Mouse (Mus musculus): ENCODE results near the gene Acot7.

Acot7 gene

DNA sequence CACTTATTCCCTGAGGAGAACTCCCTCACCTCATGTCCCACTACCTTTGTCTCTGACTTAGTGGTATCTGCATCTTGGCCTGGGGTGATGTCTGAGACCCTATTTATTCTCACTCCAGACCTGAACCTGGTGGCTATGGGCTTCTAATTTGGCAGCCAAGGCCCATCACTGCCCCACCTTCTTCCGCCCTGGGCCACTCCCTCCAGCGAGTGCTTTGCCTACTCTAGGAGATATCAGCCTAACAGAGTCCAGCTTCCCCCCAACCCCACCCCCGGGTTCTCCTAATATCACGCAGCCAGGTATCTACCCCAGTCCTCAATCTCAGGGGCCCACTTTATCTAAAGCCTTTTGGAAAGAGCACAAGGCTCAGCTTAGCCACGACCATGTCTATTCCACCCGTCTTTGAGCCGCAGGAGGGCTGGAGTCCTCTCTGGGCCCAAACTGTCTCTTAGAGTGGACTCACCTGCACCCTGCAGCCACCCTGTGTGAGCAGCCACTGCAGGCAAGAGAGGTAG, 26.4 kb upstream of the Acot7 start:
- DNase-seq (ENCODE audit: extremely low spot score) = no peak

DNA sequence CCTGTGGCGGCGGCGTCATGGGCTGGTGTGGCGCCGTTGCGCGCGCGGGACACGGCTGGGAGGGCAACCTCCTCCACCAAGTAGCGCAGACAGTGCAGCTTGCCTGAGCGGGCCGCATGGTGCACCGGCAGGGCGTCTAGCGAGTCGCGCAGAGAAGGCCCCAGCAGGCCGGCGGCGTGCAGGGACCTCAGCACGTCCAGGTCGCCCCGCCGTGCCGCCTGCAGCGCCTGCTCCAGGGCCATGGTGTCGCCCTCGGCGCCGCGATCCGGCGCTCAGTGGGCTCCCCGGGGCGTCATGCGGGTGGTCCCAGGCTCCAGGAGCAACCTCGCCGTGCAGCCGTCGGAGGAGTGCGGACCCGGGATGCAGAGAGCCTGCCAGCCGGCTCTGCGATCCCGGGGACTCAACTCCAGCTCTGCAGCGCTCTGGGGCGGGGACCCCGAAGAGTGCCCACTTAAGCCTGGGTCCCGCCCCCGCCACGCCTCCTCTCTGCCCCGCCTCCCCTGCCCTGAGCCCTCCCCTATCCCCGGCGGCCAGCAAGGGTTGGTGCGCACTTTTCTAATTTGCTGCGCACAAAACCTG, 25.9 kb upstream of the Acot7 start, which contains the start of gene Espn:
TSS of gene Espn (minus strand) at position 406 of the 579 bp plus-strand sequence.
- peak; percentile 82 for DNase-seq (ENCODE audit: extremely low spot score)

DNA sequence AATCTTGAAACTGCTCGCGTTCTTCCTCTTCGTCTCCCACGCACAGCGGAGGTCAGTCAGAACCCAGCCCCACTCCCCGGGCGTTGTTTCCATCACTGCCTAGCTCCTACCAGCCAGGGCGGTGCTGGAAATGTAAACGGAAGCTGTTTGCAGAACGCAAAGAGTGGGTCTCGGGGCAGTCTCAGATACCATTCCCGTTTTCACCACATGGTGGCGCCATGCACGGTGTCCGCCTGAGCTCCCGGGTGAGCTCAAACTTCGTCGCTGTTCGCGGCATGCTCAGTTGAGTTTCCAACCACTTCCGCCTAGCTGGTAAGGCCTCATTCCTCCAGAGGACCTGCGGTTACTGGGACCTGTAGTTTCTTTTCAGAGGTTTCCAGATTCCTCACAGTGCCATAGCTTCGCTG, 24.2 kb upstream of the Acot7 start:
- DNase-seq (ENCODE audit: extremely low spot score) = peak; percentile 85

DNA sequence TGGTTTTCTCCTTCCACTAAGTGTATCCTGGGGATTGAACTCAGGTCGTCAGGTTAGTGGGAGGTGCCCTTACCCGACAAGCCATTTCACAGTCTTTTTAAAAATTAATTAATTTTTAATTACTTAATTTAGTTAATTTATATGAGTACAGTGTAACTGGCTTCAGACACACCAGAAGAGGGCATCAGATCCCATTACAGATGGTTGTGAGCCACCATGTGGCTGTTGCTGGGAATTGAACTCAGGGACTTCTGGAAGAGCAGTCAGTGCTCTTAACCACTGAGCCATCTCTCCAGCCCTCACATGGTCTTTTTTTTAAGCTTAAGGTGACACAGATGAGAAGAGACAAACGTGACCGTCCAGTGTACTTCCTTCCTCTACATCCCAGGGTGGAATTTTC, 22.9 kb upstream of the Acot7 start:
- DNase-seq (ENCODE audit: extremely low spot score) = no peak

DNA sequence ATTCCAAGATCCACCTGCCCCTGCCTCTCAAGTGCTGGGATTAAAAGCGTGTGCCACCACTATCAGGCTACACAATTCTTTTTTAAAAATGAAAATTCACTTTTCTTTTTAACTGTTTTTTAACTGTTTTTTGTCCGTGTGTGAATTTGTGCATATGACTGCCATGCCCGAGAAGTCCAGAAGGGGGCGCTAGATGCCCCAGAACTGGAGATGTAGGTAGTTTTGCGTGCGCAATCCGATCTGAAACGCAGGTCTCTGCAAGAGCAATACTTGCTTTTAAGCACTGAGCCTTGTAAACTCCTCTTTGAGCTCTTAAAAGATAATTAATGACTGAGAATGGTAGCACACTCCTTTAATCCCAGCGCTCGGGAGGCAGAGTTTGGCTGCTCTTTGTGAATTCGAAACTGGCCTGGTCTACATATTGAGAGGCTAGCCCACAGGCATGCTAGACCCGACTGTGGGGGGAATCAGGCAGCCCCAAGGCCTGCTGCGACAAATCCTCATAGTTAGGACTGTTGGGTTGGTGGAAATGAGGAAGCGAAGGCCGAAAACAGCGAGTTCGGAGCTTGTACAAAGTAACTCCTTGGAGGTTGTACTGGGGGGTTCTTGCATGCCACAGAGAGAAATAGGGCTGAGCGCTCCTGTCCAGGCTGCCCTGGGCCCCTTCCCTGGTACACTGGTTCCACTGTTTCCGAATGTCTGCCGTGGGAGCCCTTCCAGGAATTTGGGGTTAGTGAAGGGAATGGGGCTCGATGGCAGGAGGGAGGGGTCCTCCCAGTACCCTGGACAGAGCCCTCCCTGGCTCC, 20.0 kb upstream of the Acot7 start:
- peak; percentile 58 for DNase-seq (ENCODE audit: extremely low spot score)

DNA sequence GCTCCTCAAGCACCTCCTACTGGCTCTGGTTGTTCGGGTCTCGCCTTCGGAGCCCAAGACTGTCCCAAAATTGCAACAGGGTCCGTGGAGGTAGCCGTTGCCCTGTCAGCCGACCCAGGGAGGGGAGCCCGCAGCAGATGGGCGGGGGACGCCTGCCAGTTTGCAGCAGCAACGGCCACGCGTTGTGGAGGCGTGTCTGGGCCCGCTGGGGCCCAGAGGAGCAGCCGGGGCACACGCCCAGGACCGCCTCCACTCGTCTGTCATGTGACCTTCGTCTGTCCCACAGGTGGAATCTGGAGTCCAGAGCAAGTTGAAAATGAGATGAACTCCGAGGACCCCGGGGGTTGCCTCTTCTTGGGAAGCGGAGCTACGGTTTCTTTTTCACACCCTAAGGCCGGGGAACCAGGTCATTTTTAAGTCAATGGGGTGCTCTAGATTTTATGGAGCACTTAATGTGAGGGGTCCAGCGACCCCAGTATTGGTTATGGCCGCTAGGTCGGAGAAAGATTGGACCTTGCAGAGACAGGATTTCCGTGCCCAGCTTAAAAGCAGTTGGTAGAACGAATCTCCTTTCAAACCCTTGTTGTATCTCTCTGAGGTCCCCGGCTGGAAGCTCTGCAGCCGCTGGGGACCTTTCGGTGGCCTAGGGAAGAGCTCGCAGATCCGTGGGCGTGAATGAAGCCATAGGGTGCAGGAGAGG, 19.2 kb upstream of the Acot7 start, which contains the start of gene Hes2:
TSS of gene Hes2 (plus strand) at position 283 of the 700 bp plus-strand sequence.
- no peak for DNase-seq (ENCODE audit: extremely low spot score)

DNA sequence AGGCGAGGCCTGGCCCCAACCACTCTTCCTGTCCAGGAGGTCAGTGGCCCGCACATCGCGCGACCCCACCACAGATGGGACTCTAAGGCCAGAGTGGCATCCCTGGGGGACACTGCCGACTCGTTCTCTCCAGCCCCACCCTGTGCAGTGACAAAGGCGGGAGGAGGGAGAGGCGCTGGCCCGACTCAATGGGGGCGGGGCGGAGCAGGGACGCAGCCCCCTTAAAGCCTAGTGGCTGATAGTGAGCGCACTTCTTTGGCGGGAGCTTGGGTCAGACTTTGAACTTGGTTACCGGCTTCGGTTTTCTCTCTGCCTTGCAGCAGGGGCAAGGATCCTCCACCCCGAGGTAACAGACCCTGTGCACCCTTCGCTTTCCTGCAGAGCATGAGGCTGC, 18.7 kb upstream of the Acot7 start:
- DNase-seq (ENCODE audit: extremely low spot score) = no peak

DNA sequence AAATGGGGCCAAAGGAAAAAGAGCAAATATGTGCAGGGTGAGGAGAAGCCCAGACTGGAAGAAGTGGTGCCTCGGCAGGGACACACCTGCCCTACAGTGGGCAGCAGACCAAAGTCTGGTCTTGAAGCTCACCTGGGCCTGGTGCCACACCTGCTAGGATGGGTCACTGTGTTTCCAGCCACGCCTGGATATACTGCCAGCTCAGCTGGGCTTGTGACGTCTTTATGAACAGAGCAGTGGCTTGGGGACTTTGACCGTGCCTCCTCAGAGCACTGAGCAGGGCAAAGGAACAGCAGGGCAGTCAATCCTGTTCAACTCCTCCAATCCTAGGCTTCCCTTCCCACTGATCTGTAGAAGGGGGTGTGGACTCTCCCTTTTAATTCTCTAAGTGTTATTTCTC, 17.2 kb upstream of the Acot7 start:
- no peak for DNase-seq (ENCODE audit: extremely low spot score)

DNA sequence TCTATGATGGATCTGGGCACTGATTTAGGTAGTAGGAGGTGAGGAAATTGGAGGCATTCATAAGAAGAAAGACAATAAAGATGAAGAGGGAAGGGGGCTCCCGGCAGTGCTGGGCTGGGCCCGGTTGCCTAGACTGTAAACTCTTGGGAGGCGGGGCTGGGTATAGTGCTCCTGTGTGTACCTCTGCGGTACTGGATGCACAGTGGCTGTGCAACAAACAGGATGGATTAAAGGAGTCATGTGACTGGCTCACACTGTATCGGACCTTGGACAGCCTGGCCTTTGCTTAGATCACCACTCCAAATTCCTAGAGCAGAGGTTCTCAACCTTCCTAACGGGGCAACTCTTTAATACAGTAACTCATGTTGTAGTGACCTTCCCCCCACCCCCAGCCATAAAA, 16.3 kb upstream of the Acot7 start:
- DNase-seq (ENCODE audit: extremely low spot score) = no peak

DNA sequence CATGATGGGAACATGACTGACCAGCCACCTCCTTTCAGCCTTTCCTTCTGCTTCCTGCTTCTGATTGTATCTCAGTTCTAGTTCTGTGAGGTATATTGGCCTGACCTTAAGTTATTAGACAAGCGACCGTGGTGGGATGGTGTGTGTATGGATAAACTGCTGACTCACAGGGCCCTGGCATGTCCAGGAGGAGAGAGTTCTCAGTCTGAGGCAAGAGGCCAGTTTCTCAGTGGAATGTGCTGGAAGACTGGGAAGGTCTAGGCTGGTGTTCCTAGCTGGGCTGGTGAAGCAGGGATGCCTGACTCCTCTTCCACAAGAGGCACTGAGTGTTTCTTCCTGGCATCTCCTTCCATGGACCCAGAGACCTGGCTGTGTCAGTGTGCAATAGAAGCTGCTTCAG, 15.2 kb upstream of the Acot7 start:
- DNase-seq (ENCODE audit: extremely low spot score) = no peak

DNA sequence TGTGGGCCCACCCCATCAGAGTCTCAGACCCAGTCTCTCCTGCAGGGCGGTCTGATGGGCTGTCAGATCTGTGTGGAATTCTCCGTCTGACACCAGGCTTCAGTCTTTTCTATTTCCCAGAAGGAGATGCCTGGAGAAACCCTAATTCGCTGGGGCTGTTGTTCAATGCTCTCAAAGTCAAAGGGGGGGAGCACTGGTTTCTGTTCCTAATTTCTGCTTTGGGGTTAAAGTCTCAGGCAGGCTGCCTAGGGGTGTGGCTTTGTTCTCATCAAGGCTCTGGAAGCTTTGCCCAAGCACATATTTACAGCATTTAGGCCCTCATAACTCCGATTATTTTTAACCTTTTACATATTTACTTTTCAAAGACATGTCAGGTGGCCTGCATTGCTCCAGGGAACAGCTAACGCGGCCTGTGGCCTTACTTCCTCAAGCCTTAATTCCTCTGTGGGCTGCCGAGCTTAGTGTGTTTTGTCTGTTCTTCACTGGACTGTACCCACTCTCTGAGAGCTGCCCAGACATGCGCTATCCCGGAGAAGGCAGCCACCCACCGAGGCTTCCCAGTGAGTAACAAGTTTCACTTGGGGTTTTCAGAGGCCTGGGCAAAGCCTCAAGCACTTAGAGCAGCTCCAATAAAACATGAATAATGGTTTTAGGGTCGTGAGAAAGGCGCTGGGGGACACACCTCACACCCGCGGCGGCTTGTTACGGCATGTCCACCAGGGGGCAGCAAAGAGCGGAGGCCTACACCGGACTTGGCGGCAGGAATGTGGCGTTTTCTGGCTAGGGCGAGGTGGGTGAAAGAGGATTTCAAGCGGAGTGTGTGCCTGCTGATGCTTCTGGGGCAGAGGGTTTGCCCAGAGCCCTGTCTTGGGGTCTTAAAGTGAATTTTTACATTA, 12.7 kb upstream of the Acot7 start:
- DNase-seq (ENCODE audit: extremely low spot score) = peak; percentile 76

DNA sequence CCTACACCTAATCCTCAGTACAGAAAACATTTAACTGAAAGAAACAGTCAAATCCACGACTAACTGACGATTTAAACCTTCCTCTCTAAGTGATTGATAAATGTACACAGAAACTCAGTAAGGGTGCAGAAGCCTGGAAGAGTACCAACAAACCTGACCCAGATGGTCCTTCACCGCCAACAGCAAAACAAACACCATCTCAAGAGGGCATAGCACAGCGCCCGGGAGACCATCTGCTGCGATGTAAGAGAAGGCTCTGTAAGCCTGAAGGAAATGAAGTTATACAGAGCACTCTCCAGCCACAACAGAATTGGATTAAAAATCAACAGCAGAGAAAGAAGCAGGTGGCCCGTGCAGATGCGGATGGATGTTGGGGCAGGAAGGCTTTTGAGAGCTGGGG, 9.9 kb upstream of the Acot7 start:
- DNase-seq (ENCODE audit: extremely low spot score) = no peak

DNA sequence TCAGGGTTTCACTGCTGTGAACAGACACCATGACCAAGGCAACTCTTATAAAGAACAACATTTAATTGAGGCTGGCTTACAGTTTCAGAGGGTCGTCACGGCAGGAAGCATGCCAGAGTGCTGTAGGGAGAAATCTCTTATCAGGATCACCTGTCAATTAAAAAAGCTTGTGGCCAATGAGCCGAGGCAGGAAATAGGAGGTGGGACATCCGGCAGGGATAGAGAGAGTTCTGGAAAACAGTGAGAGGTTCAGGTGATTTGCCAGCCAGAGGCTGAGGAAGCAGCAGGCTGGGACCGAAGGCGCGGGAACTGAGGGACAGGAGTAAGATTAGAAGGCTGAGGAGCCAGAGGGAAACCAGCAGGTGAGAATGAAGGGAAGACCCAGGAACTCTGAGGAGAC, 8.8 kb upstream of the Acot7 start:
- DNase-seq (ENCODE audit: extremely low spot score) = no peak

DNA sequence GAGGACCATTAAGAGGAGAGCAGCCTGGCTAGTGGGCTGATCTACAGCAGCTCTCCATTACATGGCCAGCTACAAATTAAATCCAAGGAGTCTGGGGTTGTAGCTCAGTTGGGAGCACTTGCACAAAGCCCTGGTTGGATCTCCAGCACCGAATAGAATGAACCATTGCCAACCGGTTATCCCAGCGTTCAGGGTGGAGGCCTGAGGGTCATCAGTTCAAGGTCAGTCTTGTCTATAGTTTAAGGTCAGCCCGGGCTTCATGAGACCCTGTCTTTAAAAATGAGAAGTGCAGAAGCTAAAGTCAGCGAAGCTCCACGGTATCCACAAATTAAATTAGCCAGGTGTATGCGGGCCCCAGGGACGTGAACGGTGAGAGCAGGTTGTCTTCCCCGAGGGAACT, 7.6 kb upstream of the Acot7 start:
- no peak for DNase-seq (ENCODE audit: extremely low spot score)

DNA sequence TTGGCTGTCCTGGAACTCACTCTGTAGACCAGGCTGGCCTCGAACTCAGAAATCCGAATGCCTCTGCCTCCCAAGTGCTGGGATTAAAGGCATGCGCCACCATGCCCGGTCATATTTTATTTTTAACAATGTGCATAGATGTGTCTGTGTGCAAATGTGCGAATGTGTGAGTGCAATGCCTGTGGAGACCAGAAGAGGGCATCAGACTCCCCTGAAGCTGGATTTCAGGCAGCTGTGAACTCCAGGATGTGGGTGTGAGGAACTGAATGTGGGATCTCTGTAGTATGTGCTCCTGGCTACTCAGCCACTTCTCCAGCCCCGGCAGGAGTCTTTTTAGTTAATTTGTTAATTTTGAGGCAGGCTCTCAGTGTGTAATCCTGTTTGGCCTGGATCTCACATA, 6.4 kb upstream of the Acot7 start:
- no peak for DNase-seq (ENCODE audit: extremely low spot score)

DNA sequence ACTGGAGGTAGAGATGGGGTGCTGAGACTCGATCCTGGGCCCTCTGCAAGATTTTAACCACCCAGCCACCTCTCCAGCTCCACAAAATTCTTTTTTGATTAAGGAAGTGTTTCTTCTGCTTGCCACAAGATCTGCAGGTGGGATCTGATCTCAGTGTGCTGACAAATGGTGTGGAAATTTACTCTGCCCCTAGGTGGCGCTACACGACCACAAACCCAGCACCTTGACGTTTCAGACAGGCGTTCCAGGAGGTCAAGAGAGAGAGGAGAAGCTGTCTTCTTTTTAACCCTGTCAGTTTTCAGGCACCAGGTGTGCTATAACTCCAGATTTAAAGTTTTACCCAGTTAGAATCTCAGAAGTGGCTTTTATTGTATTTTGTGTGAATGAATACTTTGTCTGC, 4.9 kb upstream of the Acot7 start:
- DNase-seq (ENCODE audit: extremely low spot score) = peak; percentile 82

DNA sequence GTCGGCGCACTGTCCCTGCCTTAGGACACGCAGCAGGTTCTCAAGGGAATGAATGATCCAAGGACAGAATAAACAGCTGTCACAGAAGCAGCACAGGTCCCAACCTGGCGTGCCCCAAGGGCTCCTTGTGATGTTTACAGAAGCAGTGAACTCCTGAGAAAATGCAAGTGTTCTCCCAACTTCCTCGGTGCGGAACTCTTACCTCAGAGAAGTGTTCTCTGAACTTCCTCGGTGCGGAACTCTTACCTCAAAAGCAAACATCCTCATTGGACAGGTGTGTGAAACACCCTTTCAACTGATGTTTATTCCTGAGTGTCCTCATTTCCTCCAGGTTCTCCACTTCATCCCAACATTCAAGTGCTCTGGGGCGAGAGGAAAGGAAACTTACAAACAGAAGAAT, 4.0 kb upstream of the Acot7 start:
- DNase-seq (ENCODE audit: extremely low spot score) = no peak

DNA sequence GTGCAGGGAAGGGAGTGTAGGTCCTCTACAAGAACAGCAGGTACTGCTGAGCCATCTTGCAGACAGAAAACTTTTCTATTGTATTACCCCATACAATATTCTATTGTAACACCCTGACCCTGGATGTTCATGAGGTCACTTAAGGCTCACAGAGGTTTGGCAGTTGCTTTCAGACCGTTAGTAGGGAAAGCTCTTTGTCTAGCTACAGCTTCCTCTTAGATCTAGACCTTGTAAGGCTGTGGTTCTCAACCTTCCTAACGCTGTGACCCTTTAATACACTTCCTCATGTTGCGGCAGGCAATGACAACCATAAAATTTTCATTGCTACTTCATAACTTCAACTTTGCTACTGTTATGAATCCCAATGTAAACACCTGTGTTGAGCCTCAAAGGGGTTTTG, 1.3 kb upstream of the Acot7 start:
- no peak for DNase-seq (ENCODE audit: extremely low spot score)

DNA sequence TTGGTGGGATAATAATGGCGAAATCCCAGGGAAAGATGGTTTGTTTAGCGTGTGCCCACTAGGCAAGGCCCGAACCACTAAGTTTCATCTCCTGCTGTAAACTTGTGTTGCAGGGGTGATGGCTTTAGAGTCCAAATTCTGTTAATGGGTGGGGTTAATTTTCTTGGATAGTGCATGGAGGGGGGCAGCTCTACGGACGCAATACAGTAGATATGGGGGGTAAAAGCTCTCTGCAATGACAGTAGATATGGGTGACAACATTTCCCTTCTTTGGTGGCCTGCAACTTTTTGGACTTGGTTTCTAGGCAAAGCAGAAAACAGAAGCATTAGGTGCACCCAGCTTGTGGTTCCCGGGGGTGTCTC, 779 bp upstream of the Acot7 start:
- no peak for DNase-seq (ENCODE audit: extremely low spot score)

DNA sequence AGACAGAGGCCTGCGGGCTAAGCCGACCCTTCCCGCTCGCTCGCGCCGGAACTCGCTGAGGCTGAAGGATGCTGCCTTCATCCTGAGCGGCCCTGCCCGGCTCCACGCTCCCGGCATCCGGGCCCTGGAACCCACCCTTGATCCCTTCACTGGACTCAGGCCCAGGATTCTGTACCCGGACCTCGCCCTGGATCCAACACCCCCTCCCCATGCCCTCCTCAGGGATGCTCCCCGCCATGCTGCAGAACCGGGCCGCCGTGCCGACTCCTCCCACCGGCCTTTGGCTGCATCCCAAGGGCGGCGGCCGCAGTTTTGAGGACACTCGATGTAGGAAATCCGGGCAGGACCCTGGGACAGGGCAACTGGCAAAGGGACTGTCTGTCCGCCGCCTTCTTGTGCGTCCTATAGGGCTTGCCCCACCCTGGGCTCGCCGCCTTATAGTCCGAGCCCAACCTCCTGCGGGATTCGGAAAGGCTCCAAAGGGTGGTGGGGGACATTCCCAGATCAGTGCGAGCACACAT, 470 bp downstream of the Acot7 start:
- no peak for DNase-seq (ENCODE audit: extremely low spot score)

DNA sequence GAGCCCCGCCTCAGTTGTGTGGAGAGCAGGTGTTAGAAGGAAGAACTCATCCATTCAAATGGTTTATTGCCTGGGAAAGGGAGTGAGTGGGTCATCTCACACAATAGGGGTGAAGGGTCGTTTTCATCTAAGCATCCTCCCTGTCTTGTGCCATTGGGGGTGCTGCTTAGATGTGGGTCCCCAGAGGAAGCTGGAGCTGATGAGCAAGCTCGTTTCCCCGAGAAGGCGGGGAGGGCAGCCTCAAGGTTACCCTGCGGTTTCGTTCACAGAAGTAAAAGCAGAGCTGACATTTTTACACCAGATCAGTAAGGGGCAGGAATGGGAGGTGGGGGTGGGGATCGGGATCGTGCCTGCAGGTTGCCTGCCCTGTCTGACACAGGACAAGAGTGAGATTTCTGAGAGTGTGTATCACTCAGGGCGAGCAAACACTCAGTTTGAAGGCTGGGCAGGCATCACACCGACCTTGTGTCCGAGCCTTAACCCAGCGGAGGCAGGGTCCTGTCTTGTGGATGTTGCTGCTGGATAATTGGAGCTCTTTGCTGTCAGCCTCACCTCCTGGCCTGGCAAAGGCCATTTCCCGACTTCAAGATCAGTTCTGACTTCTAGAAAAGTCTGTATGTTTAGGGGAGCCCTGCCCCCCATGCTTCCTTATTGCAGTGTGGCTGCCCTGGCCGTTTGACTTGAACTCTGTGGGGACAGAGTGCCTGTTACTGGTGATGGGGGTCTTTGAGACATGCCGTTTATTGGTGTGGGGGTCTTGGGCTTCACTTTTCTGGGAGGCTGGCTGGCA, 1.2 kb downstream of the Acot7 start:
- no peak for DNase-seq (ENCODE audit: extremely low spot score)
